Mouse (Mus musculus) cerebellum, adult 11 months (tissue): ENCODE results near the gene Ifrd2.

Experiments used
- DNase-seq: peaks from one replicate; pipeline ENCODE4 v3.0.0; 2022

The Ifrd2 gene

GRCm38 (mm10) chr9:107586974-107587832 is at the start of gene Ifrd2:
TSS of gene Ifrd2 (plus strand) at chr9:107587642.
- peak; percentile 96 for DNase-seq

GRCm38 (mm10) chr9:107538231-107538630 is 49.2 kb upstream of the Ifrd2 start:
- no peak for DNase-seq

- DNase-seq, result no peak
These were observed 48.7 kb upstream of the Ifrd2 start for GRCm38 (mm10) chr9:107538711-107539110.

GRCm38 (mm10) chr9:107539940-107540339 is 47.5 kb upstream of the Ifrd2 start:
- no peak for DNase-seq

- DNase-seq, result no peak
These were observed 47.0 kb upstream of the Ifrd2 start for GRCm38 (mm10) chr9:107540420-107540819.

- DNase-seq, result no peak
These were observed 46.4 kb upstream of the Ifrd2 start for GRCm38 (mm10) chr9:107541005-107541404.

- peak; percentile 92 for DNase-seq
These were observed 45.7 kb upstream of the Ifrd2 start, which contains the start of the genes Cyb561d2 and Nprl2 for GRCm38 (mm10) chr9:107541474-107542351. TSS of gene Cyb561d2 (minus strand) at chr9:107542193. TSS of gene Nprl2 (plus strand) at chr9:107542226.

GRCm38 (mm10) chr9:107542352-107542686 is 45.1 kb upstream of the Ifrd2 start:
- no peak for DNase-seq

- no peak for DNase-seq
These were observed 44.7 kb upstream of the Ifrd2 start for GRCm38 (mm10) chr9:107542721-107543120.

GRCm38 (mm10) chr9:107543299-107543698 is 44.1 kb upstream of the Ifrd2 start:
- DNase-seq, result no peak

- DNase-seq, result no peak
These were observed 43.2 kb upstream of the Ifrd2 start for GRCm38 (mm10) chr9:107544196-107544700.

- DNase-seq, result no peak
These were observed 42.7 kb upstream of the Ifrd2 start for GRCm38 (mm10) chr9:107544729-107545128.

- DNase-seq, result no peak
These were observed 42.2 kb upstream of the Ifrd2 start for GRCm38 (mm10) chr9:107545199-107545598.

- peak; percentile 74 for DNase-seq
These were observed 41.8 kb upstream of the Ifrd2 start for GRCm38 (mm10) chr9:107545602-107546001.

GRCm38 (mm10) chr9:107547026-107547425 is 40.4 kb upstream of the Ifrd2 start, which contains the start of gene Zmynd10:
TSS of gene Zmynd10 (plus strand) at chr9:107547298.
- no peak for DNase-seq

- DNase-seq, result no peak
These were observed 39.5 kb upstream of the Ifrd2 start for GRCm38 (mm10) chr9:107547957-107548356.

- DNase-seq, result no peak
These were observed 38.6 kb upstream of the Ifrd2 start for GRCm38 (mm10) chr9:107548820-107549219.

GRCm38 (mm10) chr9:107549297-107550074 is 38.0 kb upstream of the Ifrd2 start:
- DNase-seq, result no peak

- DNase-seq, result no peak
These were observed 36.8 kb upstream of the Ifrd2 start for GRCm38 (mm10) chr9:107550491-107551116.

GRCm38 (mm10) chr9:107551117-107551889 is 36.1 kb upstream of the Ifrd2 start, which contains the start of gene Rassf1:
TSS of gene Rassf1 (plus strand) at chr9:107551555.
- DNase-seq, result no peak

- DNase-seq, result no peak
These were observed 35.5 kb upstream of the Ifrd2 start for GRCm38 (mm10) chr9:107551890-107552355.
